Mouse (Mus musculus): ENCODE results near the gene H2al1h. TPM values are rescaled to one million over a fixed set of nuclear protein-coding genes. Genes with fewer than 3 reads are reported as not detected.
"Not testable (repeated sequence)": the region's sequence is repeated elsewhere in the genome, so short reads cannot be mapped to it uniquely, and the experiment has no call there.

The H2al1h gene
- polyA plus RNA-seq (2016; fragmentation: Nextera tagmentation; extraction: Ambion mirVana): not detected in 2 replicates

DNA sequence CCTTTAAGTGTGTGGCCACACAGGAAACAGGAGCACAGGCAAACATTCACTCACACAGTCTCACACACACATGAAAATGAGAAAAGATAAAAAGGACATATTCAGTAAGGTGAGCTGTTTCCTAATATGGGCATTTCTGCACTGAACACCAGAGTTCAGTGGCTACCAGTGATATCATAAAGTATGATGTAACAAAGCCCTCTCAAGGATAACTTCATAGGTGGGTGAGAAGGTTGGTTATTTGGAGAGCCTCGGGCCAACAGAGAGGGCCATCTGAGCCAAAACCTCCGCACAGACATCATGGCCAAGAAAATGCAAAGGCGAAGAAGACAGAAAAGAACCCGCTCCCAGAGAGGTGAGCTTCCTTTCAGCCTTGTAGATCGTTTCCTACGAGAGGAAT lies at the start of gene H2al1h:
TSS of gene H2al1h (plus strand) at position 301 of the 400 bp plus-strand sequence.
- H3K27ac ChIP-seq; H3K4me1 ChIP-seq (replicated peaks); H3K36me3 ChIP-seq; ATAC-seq (ENCODE audit: insufficient number of reproducible peaks, insufficient read depth, low FRiP score, low TSS enrichment, low read depth); H3K4me3 ChIP-seq (replicated peaks); H3K9me3 ChIP-seq; H3K4me2 ChIP-seq; H3K27me3 ChIP-seq; H3K9ac ChIP-seq (replicated peaks): not testable (repeated sequence)
- WGBS: no CpG with 5 or more reads among the region's 6 CpGs

DNA sequence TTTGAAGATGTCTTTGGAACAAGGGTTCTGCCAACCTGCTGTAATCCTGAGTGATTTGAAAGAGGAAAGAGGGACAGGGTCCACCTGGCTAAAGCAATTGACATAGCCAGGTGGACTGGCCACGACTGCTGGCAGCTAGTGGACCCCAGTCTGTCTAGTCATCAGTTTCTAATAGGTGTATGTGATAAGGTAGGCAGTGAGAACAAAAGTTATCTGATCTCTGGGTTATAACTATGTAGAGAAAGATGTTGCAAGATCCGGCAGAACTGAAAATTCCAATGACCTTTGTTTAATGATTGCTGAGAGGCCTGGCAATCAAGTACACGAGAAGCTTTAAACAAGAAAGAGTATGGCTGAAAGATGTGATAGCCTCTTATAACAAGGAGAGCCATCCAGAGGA lies 48.1 kb upstream of the H2al1h start:
- peaks cover 2% of the 10 kb centered on the region; the same call in 1 of the 2 replicates for H3K4me1 ChIP-seq (replicated peaks)
- no peak overlapping the region for H3K27ac ChIP-seq
- no peaks in the 10 kb centered on the region for H3K9me3 ChIP-seq
- H3K27me3 ChIP-seq: peaks cover 29% of the 10 kb centered on the region
- H3K4me3 ChIP-seq (replicated peaks): no peak overlapping the region
- no peak overlapping the region for H3K9ac ChIP-seq (replicated peaks)
- no peak overlapping the region for H3K4me2 ChIP-seq
- H3K36me3 ChIP-seq: no peaks in the 10 kb centered on the region
- WGBS: 83% methylated on average over 3 of the region's 3 CpGs
- ATAC-seq (ENCODE audit: insufficient number of reproducible peaks, insufficient read depth, low FRiP score, low TSS enrichment, low read depth): no peak

DNA sequence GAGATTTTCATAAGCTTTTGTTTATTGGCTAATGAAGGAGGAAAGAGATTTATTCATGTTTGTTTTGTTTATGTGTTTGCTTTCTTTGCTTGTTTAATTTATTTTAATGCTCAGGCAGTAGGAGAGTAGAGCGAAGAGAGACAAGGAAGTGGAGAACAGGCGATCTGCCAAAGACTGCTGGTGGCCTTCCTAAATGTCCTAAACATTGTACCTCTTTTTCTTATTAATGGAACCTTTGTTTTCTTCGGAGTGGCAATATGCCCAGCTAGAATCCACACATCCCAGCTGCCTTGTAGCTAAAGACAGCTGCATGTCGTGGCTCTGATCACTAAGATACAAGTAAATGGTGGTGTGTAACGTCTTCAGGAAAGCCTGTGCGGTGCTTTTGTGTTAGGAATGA lies 44.2 kb upstream of the H2al1h start:
- no peaks in the 10 kb centered on the region for H3K9me3 ChIP-seq
- H3K27ac ChIP-seq: no peak overlapping the region
- H3K36me3 ChIP-seq: no peaks in the 10 kb centered on the region
- WGBS: 83% methylated on average over 6 of the region's 6 CpGs
- H3K9ac ChIP-seq (replicated peaks): no peak overlapping the region
- no peak overlapping the region for H3K4me2 ChIP-seq
- no peak overlapping the region for H3K4me3 ChIP-seq (replicated peaks)
- no peaks in the 10 kb centered on the region for H3K4me1 ChIP-seq (replicated peaks)
- no peak for ATAC-seq (ENCODE audit: insufficient number of reproducible peaks, insufficient read depth, low FRiP score, low TSS enrichment, low read depth)
- peaks cover 18% of the 10 kb centered on the region for H3K27me3 ChIP-seq

DNA sequence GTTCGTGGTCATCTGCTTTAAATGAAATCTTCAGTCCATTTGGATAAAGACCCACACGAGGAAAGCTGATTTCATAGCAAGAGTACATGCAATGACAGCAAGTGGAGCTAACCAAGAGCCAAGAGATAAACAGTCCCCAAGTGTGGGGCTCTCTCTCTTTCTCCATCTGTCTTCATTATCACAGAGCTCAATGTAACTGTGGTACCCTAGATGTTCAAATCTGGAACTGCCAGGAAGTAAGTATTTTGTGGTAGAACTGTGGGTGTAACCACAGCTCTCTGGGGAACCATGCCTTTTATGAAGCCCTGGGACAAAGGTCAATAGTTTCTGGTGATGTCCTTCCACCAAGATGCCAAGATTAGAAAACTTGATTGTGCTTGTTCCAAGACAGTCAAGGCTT lies 40.6 kb upstream of the H2al1h start:
- Histone ChIP-seq H3K36me3 (no peaks in the 10 kb centered on the region), H3K9ac (replicated peaks) (no peak overlapping the region), H3K9me3 (no peaks in the 10 kb centered on the region), H3K27ac (no peak overlapping the region), H3K4me1 (replicated peaks) (no peaks in the 10 kb centered on the region), H3K4me2 (no peak overlapping the region), H3K27me3 (peaks cover 21% of the 10 kb centered on the region), H3K4me3 (replicated peaks) (no peak overlapping the region)
- no peak for ATAC-seq (ENCODE audit: insufficient number of reproducible peaks, insufficient read depth, low FRiP score, low TSS enrichment, low read depth)
- 65% methylated on average over 2 of the region's 2 CpGs for WGBS

DNA sequence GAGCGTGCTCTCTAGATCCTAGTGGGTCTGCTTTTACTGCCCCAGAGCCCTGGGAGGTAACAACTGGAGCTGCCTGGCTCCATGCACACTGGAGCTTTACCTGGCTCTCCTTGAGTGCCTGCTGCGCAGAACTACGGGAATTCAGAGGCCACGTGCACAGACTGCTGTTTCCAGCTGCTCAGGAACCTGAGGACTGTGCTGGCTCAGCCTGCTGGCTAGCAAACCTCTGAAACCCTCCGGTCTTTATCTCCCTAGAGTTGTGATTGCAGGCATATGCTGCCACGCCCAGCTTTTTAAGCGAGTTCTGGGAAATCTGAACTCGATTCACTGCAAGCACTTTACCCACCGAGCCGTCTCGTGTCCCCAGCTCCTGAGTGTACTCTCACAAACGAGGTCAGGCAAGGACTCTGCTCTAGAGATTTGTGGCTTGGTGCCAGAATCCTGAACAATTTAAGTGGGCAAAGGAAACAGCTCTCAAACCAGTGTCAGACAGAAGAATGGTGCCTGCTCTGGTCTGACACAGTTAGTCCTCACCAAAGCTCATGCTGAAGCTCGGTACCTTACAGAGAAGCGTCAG lies 32.9 kb upstream of the H2al1h start:
- WGBS: 74% methylated on average over 14 of the region's 14 CpGs
- Histone ChIP-seq H3K36me3 (no peaks in the 10 kb centered on the region), H3K27ac (no peak overlapping the region), H3K9ac (replicated peaks) (no peak overlapping the region), H3K9me3 (no peaks in the 10 kb centered on the region), H3K4me2 (no peak overlapping the region), H3K4me1 (replicated peaks) (no peaks in the 10 kb centered on the region), H3K27me3 (peaks cover 30% of the 10 kb centered on the region), H3K4me3 (replicated peaks) (no peak overlapping the region)
- no peak for ATAC-seq (ENCODE audit: insufficient number of reproducible peaks, insufficient read depth, low FRiP score, low TSS enrichment, low read depth)

DNA sequence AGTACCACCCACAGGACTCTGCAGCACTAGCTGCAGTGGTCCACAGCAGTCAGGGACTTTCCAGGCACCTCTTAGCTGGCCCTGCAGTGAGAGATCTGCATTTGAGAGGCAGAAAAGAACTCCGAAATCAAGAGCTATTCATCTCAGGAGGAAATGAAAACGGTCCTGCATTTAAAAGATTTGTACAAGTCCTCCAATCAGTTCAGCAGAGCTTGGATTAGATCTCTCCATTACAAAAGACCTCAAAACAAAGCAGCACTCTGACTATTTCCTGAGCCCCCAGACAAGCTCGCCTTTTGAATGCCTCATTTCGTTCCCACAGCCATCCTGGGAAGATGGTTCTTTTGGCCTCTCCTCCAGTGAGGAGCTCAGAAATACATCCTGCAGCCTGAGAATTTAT lies 32.0 kb upstream of the H2al1h start:
- 74% methylated on average over 4 of the region's 4 CpGs for WGBS
- H3K9me3 ChIP-seq: no peaks in the 10 kb centered on the region
- no peak overlapping the region for H3K9ac ChIP-seq (replicated peaks)
- H3K4me1 ChIP-seq (replicated peaks): no peaks in the 10 kb centered on the region
- H3K36me3 ChIP-seq: no peaks in the 10 kb centered on the region
- H3K4me2 ChIP-seq: no peak overlapping the region
- peaks cover 36% of the 10 kb centered on the region for H3K27me3 ChIP-seq
- H3K4me3 ChIP-seq (replicated peaks): no peak overlapping the region
- ATAC-seq (ENCODE audit: insufficient number of reproducible peaks, insufficient read depth, low FRiP score, low TSS enrichment, low read depth): no peak
- no peak overlapping the region for H3K27ac ChIP-seq

DNA sequence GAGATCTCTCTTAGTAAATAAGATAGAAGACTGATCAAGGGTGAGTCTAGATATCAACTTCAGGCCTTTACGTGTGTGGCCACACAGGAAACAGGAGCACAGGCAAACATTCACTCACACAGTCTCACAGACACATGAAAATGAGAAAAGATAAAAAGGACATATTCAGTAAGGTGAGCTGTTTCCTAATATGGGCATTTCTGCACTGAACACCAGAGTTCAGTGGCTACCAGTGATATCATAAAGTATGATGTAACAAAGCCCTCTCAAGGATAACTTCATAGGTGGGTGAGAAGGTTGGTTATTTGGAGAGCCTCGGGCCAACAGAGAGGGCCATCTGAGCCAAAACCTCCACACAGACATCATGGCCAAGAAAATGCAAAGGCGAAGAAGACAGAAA lies 22.3 kb upstream of the H2al1h start, which contains the start of gene H2al1a:
TSS of gene H2al1a (plus strand) at position 301 of the 400 bp plus-strand sequence.
- WGBS: no CpG with 5 or more reads among the region's 3 CpGs
- H3K36me3 ChIP-seq; H3K27me3 ChIP-seq; H3K4me1 ChIP-seq (replicated peaks); H3K27ac ChIP-seq; H3K4me3 ChIP-seq (replicated peaks); H3K9me3 ChIP-seq; ATAC-seq (ENCODE audit: insufficient number of reproducible peaks, insufficient read depth, low FRiP score, low TSS enrichment, low read depth); H3K4me2 ChIP-seq; H3K9ac ChIP-seq (replicated peaks): not testable (repeated sequence)

DNA sequence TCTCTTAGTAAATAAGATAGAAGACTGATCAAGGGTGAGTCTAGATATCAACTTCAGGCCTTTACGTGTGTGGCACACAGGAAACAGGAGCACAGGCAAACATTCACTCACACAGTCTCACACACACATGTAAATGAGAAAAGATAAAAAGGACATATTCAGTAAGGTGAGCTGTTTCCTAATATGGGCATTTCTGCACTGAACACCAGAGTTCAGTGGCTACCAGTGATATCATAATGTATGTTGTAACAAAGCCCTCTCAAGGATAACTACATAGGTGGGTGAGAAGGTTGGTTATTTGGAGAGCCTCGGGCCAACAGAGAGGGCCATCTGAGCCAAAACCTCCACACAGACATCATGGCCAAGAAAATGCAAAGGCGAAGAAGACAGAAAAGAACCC lies 19.2 kb upstream of the H2al1h start, which contains the start of gene H2al1b:
TSS of gene H2al1b (plus strand) at position 301 of the 400 bp plus-strand sequence.
- H3K36me3 ChIP-seq; H3K4me2 ChIP-seq; H3K4me1 ChIP-seq (replicated peaks); ATAC-seq (ENCODE audit: insufficient number of reproducible peaks, insufficient read depth, low FRiP score, low TSS enrichment, low read depth); H3K4me3 ChIP-seq (replicated peaks); H3K9ac ChIP-seq (replicated peaks); H3K9me3 ChIP-seq; H3K27ac ChIP-seq; H3K27me3 ChIP-seq: not testable (repeated sequence)
- WGBS: 100% methylated on average over 1 of the region's 3 CpGs

DNA sequence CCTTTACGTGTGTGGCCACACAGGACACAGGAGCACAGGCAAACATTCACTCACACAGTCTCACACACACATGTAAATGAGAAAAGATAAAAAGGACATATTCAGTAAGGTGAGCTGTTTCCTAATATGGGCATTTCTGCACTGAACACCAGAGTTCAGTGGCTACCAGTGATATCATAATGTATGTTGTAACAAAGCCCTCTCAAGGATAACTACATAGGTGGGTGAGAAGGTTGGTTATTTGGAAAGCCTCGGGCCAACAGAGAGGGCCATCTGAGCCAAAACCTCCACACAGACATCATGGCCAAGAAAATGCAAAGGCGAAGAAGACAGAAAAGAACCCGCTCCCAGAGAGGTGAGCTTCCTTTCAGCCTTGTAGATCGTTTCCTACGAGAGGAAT lies 15.9 kb upstream of the H2al1h start, which contains the start of gene H2al1c:
TSS of gene H2al1c (plus strand) at position 301 of the 400 bp plus-strand sequence.
- H3K4me1 ChIP-seq (replicated peaks); ATAC-seq (ENCODE audit: insufficient number of reproducible peaks, insufficient read depth, low FRiP score, low TSS enrichment, low read depth); H3K4me2 ChIP-seq; H3K9ac ChIP-seq (replicated peaks); H3K9me3 ChIP-seq; H3K27me3 ChIP-seq; H3K4me3 ChIP-seq (replicated peaks); H3K36me3 ChIP-seq; H3K27ac ChIP-seq: not testable (repeated sequence)
- WGBS: 83% methylated on average over 1 of the region's 6 CpGs

DNA sequence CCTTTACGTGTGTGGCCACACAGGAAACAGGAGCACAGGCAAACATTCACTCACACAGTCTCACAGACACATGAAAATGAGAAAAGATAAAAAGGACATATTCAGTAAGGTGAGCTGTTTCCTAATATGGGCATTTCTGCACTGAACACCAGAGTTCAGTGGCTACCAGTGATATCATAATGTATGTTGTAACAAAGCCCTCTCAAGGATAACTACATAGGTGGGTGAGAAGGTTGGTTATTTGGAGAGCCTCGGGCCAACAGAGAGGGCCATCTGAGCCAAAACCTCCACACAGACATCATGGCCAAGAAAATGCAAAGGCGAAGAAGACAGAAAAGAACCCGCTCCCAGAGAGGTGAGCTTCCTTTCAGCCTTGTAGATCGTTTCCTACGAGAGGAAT lies 12.8 kb upstream of the H2al1h start, which contains the start of gene H2al1d:
TSS of gene H2al1d (plus strand) at position 301 of the 400 bp plus-strand sequence.
- not testable (repeated sequence) for H3K9ac ChIP-seq (replicated peaks); ATAC-seq (ENCODE audit: insufficient number of reproducible peaks, insufficient read depth, low FRiP score, low TSS enrichment, low read depth); H3K27ac ChIP-seq; H3K9me3 ChIP-seq; H3K4me1 ChIP-seq (replicated peaks); H3K4me3 ChIP-seq (replicated peaks); H3K4me2 ChIP-seq; H3K36me3 ChIP-seq; H3K27me3 ChIP-seq
- no CpG with 5 or more reads among the region's 6 CpGs for WGBS

DNA sequence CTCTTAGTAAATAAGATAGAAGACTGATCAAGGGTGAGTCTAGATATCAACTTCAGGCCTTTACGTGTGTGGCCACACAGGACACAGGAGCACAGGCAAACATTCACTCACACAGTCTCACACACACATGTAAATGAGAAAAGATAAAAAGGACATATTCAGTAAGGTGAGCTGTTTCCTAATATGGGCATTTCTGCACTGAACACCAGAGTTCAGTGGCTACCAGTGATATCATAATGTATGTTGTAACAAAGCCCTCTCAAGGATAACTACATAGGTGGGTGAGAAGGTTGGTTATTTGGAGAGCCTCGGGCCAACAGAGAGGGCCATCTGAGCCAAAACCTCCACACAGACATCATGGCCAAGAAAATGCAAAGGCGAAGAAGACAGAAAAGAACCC lies 9.7 kb upstream of the H2al1h start, which contains the start of gene H2al1e:
TSS of gene H2al1e (plus strand) at position 301 of the 400 bp plus-strand sequence.
- not testable (repeated sequence) for H3K4me2 ChIP-seq; H3K27ac ChIP-seq; H3K36me3 ChIP-seq; H3K9ac ChIP-seq (replicated peaks); H3K4me3 ChIP-seq (replicated peaks); H3K4me1 ChIP-seq (replicated peaks); ATAC-seq (ENCODE audit: insufficient number of reproducible peaks, insufficient read depth, low FRiP score, low TSS enrichment, low read depth); H3K27me3 ChIP-seq; H3K9me3 ChIP-seq
- no CpG with 5 or more reads among the region's 3 CpGs for WGBS

DNA sequence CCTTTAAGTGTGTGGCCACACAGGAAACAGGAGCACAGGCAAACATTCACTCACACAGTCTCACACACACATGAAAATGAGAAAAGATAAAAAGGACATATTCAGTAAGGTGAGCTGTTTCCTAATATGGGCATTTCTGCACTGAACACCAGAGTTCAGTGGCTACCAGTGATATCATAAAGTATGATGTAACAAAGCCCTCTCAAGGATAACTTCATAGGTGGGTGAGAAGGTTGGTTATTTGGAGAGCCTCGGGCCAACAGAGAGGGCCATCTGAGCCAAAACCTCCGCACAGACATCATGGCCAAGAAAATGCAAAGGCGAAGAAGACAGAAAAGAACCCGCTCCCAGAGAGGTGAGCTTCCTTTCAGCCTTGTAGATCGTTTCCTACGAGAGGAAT lies 6.4 kb upstream of the H2al1h start, which contains the start of gene H2al1f:
TSS of gene H2al1f (plus strand) at position 301 of the 400 bp plus-strand sequence.
- not testable (repeated sequence) for H3K4me2 ChIP-seq; H3K27ac ChIP-seq; H3K36me3 ChIP-seq; H3K9me3 ChIP-seq; H3K4me1 ChIP-seq (replicated peaks); H3K9ac ChIP-seq (replicated peaks); ATAC-seq (ENCODE audit: insufficient number of reproducible peaks, insufficient read depth, low FRiP score, low TSS enrichment, low read depth); H3K27me3 ChIP-seq; H3K4me3 ChIP-seq (replicated peaks)
- no CpG with 5 or more reads among the region's 6 CpGs for WGBS

Measured in limb, embryonic 12.5 days (tissue).